In genomic region chr7:38018416-38019368, GRCm38 (mm10) we compare ENCODE assay signal across 8 mouse cellular contexts. TPM values are rescaled to one million over a fixed set of nuclear protein-coding genes. Genes with fewer than 3 reads are reported as not detected.
DNase-seq lines count a peak whose midpoint lies in the region; ATAC-seq lines count a peak whose summit lies in the region.

No protein-coding gene starts in this region.

- 1% methylated on average over 58 of the region's 67 CpGs for WGBS in hindbrain, embryonic 16.5 days

- peak; percentile 84 for ATAC-seq in hindbrain, embryonic 16.5 days

- peak overlapping the region; percentile 86 for H3K27ac ChIP-seq in hindbrain, embryonic 16.5 days (ENCODE audit: low read depth, low read length)

- peak overlapping the region; percentile 83 for H3K9ac ChIP-seq in hindbrain, embryonic 16.5 days (ENCODE audit: low read depth, low read length)

- H3K4me1 ChIP-seq in hindbrain, embryonic 16.5 days (ENCODE audit: control insufficient read depth, insufficient read depth, low read depth, low read length): no peaks in the 10 kb centered on the region; the same call in 1 of the 2 replicates

- peak; percentile 78 for DNase-seq in T-cell, adult 2 months (ENCODE audit: low spot score)
- DNase-seq in cerebellum, postnatal 4 days (ENCODE audit: low spot score in 2 of 2): peak; percentile 27 to 59
- DNase-seq in gastrocnemius, adult 18-20 months (ENCODE audit: low spot score): peak; percentile 59
- DNase-seq in left cerebral cortex, adult 18-20 months (ENCODE audit: low spot score in 2 of 2): peak; percentile 39 to 58
- peak; percentile 78 to 83 for DNase-seq in lung, postnatal 4 days
- peak; percentile 77 for DNase-seq in retina, postnatal 1 day
- peak; percentile 78 for DNase-seq in thymus, postnatal 4 days

- no peaks in the 10 kb centered on the region for H3K36me3 ChIP-seq in hindbrain, embryonic 16.5 days (ENCODE audit: control insufficient read depth, insufficient read depth, low read length)

- H3K27me3 ChIP-seq in hindbrain, embryonic 16.5 days (replicated peaks; ENCODE audit: control insufficient read depth, insufficient read depth, low read length): no peaks in the 10 kb centered on the region

- H3K4me3 ChIP-seq in hindbrain, embryonic 16.5 days (ENCODE audit: low read length): peak overlapping the region; percentile 95

- peak overlapping the region; percentile 70 for H3K4me2 ChIP-seq in hindbrain, embryonic 16.5 days (ENCODE audit: low read length)

- H3K9me3 ChIP-seq in hindbrain, embryonic 16.5 days (ENCODE audit: control insufficient read depth, low read length): no peaks in the 10 kb centered on the region

RNA-seq across cellular contexts. Expression of gene Uri1, which starts 4.7 kb away (rescaled TPM):
- 10 to 100 TPM; 29.4 to 30.3 TPM for total RNA-seq in gastrocnemius, adult 18-20 months (2021)
- polyA plus RNA-seq in hindbrain, embryonic 16.5 days (2015; fragmentation: Nextera tagmentation; extraction: Ambion mirVana): 31.5 and 35.3 TPM in 2 replicates
- total RNA-seq in left cerebral cortex, adult 18-20 months (2021): 10 to 100 TPM; 50.5 to 51.0 TPM

Comparison
In these comparisons a context has a peak if more than half of its experiments do, and no peak if none do; other contexts are left out.
1. Peak in every context shown above with its lines: DNase-seq, ATAC-seq, H3K4me3 ChIP-seq and H3K27ac ChIP-seq.